Mouse (Mus musculus): ENCODE data around the gene Hist1h2ba.

GRCm38 (mm10) chr13:23971870-23972269, 37.9 kb upstream of the Hist1h2ba start:
- TF ChIP-seq CTCF (IDR thresholded peaks at IDR 0.05; ENCODE audit: low read depth, low read length) (no peak), POLR2A (IDR thresholded peaks at IDR 0.05; ENCODE audit: insufficient read depth, low read length) (no peak), EP300 (IDR thresholded peaks at IDR 0.05; ENCODE audit: insufficient read depth, low read depth, low read length) (no peak)

Data from ES-Bruce4 (cell line).